Mouse (Mus musculus) cerebellum, postnatal 10 days (tissue): ENCODE results near the gene Rcor1.

Experiments used
- DNase-seq, 2 experiments: peaks; one replicate each; pipeline ENCODE4 v3.0.0; 2021; ENCODE audit warnings: mixed read lengths in 2 of 2

The Rcor1 gene

GRCm38 (mm10) chr12:111134791-111135733 is 95.9 kb downstream of the Rcor1 start:
- DNase-seq: peak; percentile 58 to 67

GRCm38 (mm10) chr12:111135953-111136352 is 96.8 kb downstream of the Rcor1 start:
- no peak for DNase-seq

GRCm38 (mm10) chr12:111137079-111137478 is 97.9 kb downstream of the Rcor1 start:
- DNase-seq: no peak

GRCm38 (mm10) chr12:111143005-111143508 is 103.9 kb downstream of the Rcor1 start:
- DNase-seq: peak; percentile 58 to 66

GRCm38 (mm10) chr12:111143509-111144063 is 104.4 kb downstream of the Rcor1 start:
- DNase-seq: peak in 1 of 2 experiments; percentile 49

GRCm38 (mm10) chr12:111144598-111144997 is 105.4 kb downstream of the Rcor1 start:
- no peak for DNase-seq

- peak; percentile 73 to 76 for DNase-seq
Observed at GRCm38 (mm10) chr12:111145269-111145668, 106.1 kb downstream of the Rcor1 start.

GRCm38 (mm10) chr12:111149495-111150235 is 110.5 kb downstream of the Rcor1 start:
- DNase-seq: no peak

GRCm38 (mm10) chr12:111150236-111150596 is 111.1 kb downstream of the Rcor1 start:
- DNase-seq: no peak

- no peak for DNase-seq
Observed at GRCm38 (mm10) chr12:111151422-111152156, 112.4 kb downstream of the Rcor1 start.

- no peak for DNase-seq
Observed at GRCm38 (mm10) chr12:111152579-111152978, 113.4 kb downstream of the Rcor1 start.

- peak; percentile 83 to 84 for DNase-seq
Observed at GRCm38 (mm10) chr12:111152981-111153710, 114.0 kb downstream of the Rcor1 start.

- DNase-seq: no peak
Observed at GRCm38 (mm10) chr12:111153946-111154345, 114.8 kb downstream of the Rcor1 start.

- no peak for DNase-seq
Observed at GRCm38 (mm10) chr12:111154641-111155040, 115.5 kb downstream of the Rcor1 start.

- peak; percentile 69 to 73 for DNase-seq
Observed at GRCm38 (mm10) chr12:111155756-111156155, 116.6 kb downstream of the Rcor1 start.

- DNase-seq: no peak
Observed at GRCm38 (mm10) chr12:111159659-111160428, 120.7 kb downstream of the Rcor1 start.

- peak; percentile 38 to 60 for DNase-seq
Observed at GRCm38 (mm10) chr12:111160871-111161270, 121.7 kb downstream of the Rcor1 start.

- no peak for DNase-seq
Observed at GRCm38 (mm10) chr12:111161943-111162311, 122.8 kb downstream of the Rcor1 start.

GRCm38 (mm10) chr12:111162312-111163061 is 123.3 kb downstream of the Rcor1 start:
- peak; percentile 76 to 77 for DNase-seq

- peak; percentile 90 to 94 for DNase-seq
Observed at GRCm38 (mm10) chr12:111164310-111164751, 125.2 kb downstream of the Rcor1 start.
